ENCODE assay signal across 7 mouse cellular contexts in the genomic region with DNA sequence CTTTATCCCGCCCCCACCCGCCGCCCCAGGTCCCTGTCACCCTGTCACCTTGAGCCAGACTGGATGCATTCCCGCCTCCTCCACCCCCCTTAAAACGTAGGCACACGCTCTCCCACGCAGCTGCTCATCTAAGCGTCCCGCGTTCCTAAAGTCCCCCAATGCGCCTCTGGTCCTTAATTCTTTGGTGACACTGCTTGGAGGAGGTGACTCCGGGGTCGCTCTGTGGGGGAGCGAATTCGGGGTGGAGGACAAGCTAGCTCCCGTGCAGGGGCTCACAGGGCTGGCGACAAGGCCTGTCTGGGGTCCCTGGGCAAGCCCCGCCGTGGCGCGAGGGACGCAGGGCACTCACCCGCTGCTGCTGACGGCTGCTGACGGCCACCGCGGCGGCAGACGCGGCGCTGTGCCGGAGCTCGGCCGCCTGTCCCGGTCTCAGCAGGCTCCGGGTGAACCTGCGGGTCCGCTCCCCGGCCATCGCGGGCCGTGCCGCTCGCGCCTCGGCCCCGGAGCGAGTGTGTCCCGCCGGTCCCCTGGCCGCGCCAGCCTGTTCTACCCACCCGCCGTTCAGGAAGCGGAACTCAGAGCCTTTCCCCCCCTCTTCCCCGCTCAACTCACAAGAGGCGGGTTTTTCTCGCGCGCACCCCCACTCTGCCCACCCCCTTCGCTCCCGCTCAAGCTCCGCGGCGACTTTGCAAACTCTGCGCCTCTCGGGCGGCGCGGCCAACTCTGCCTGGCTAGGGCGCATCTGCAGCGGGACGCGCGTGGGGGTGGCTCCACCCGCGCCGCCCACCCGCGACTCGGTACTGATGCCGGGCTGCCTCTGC. TPM values are rescaled to one million over a fixed set of nuclear protein-coding genes. Genes with fewer than 3 reads are reported as not detected.
DNase-seq lines count a peak whose midpoint lies in the region; ATAC-seq and TF ChIP-seq lines count a peak whose summit lies in the region.

A gene (minus strand): TSS at position 551 of the 821 bp plus-strand sequence.

- TF ChIP-seq POLR2A in cerebellum, adult 2 months (IDR thresholded peaks at IDR 0.05; ENCODE audit: borderline replicate concordance, insufficient read depth, low read length) = no peak

- H3K4me1 ChIP-seq in cerebellum, adult 2 months (ENCODE audit: control insufficient read depth, insufficient read depth, low read length) = no peaks in the 10 kb centered on the region
- H3K4me1 ChIP-seq in hindbrain, embryonic 15.5 days (replicated peaks) = peaks cover 19% of the 10 kb centered on the region

- intact Hi-C loops in left cerebral cortex, postnatal 14 days (cut with DNase I) = no loop called here

- peak within 1 kb of the TSS; percentile 92 for H3K4me2 ChIP-seq in hindbrain, embryonic 15.5 days

- no peaks in the 10 kb centered on the region for H3K36me3 ChIP-seq in hindbrain, embryonic 15.5 days

- H3K4me3 ChIP-seq in cerebellum, adult 2 months (replicated peaks; ENCODE audit: insufficient read depth, low read depth, low read length) = peak within 1 kb of the TSS; percentile 58
- H3K4me3 ChIP-seq in hindbrain, embryonic 15.5 days = peak within 1 kb of the TSS; percentile 59

- TF ChIP-seq CTCF in cerebellum, adult 2 months (IDR thresholded peaks at IDR 0.05; ENCODE audit: borderline replicate concordance, insufficient read depth, low read depth, low read length) = no peak

- under 1% methylated on average over 82 of the region's 82 CpGs for WGBS in cerebellum, adult 2 months
- under 1% methylated on average over 80 of the region's 82 CpGs for WGBS in hindbrain, embryonic 15.5 days

- H3K27ac ChIP-seq in cerebellum, adult 2 months (ENCODE audit: insufficient read depth, low read length) = no peak within 1 kb of the TSS
- peak within 1 kb of the TSS; percentile 68 for H3K27ac ChIP-seq in hindbrain, embryonic 15.5 days (replicated peaks)

- H3K9ac ChIP-seq in hindbrain, embryonic 15.5 days = peak within 1 kb of the TSS; percentile 67

- DNase-seq in Muller cell, postnatal 12 days (ENCODE audit: inconsistent ontology term) = peak; percentile 56
- DNase-seq in cerebellum, adult 2 months = peak; percentile 15 to 38
- DNase-seq in left cerebral cortex, postnatal 14 days (ENCODE audit: low spot score in 2 of 2) = peak; percentile 23 to 54
- DNase-seq in right cerebral cortex, postnatal 25 days = peak; percentile 58

- no peaks in the 10 kb centered on the region for H3K27me3 ChIP-seq in cerebellum, adult 2 months (ENCODE audit: control insufficient read depth, insufficient read depth, low read length)
- no peaks in the 10 kb centered on the region for H3K27me3 ChIP-seq in hindbrain, embryonic 15.5 days

- ATAC-seq in frontal cortex, adult (ENCODE audit: low TSS enrichment) = peak; percentile 82
- ATAC-seq in hindbrain, embryonic 15.5 days (ENCODE audit: low FRiP score, low read depth) = peak; percentile 82
- ATAC-seq in megakaryocyte-erythroid progenitor cell, adult 5-6 weeks (replicated peaks; ENCODE audit: low FRiP score, low TSS enrichment, poor library complexity, severe bottlenecking) = peak; percentile 35

- no peaks in the 10 kb centered on the region for H3K9me3 ChIP-seq in hindbrain, embryonic 15.5 days

RNA-seq across cellular contexts. Expression of the gene that starts here (rescaled TPM):
- polyA plus RNA-seq in cerebellum, adult 2 months (2012; rRNA removed) = 22.4 and 27.1 TPM in 2 replicates
- polyA plus RNA-seq in hindbrain, embryonic 15.5 days (2015; fragmentation: Nextera tagmentation; extraction: Ambion mirVana) = 5.5 and 5.7 TPM in 2 replicates
- 10 to 100 TPM; 19.1 to 23.3 TPM for total RNA-seq in left cerebral cortex, postnatal 14 days (2021)
- 80.7 and 87.3 TPM in 2 replicates for total RNA-seq in megakaryocyte-erythroid progenitor cell, adult 5-6 weeks (2014; fragmentation: Nextera tagmentation)
- 60.1 and 74.3 TPM in 2 replicates for total RNA-seq in megakaryocyte-erythroid progenitor cell, adult 5-6 weeks (2017)
